Mouse (Mus musculus) ES-E14 (cell line): ENCODE measurements around the gene Rhox2e.
"Not testable (repeated sequence)": the region's sequence is repeated elsewhere in the genome, so short reads cannot be mapped to it uniquely, and the experiment has no call there.

Experiments
- CHD2 ChIP-seq: IDR thresholded peaks from 2 replicates; pipeline ENCODE4 v1.6.1; 2014; ENCODE audit warnings: mild to moderate bottlenecking, low read depth, low read length, inconsistent platforms
- HCFC1 ChIP-seq: IDR thresholded peaks from 2 replicates; pipeline ENCODE4 v1.6.1; 2012; ENCODE audit warnings: low read length, inconsistent platforms, borderline replicate concordance; ENCODE audit not compliant: insufficient read depth
- ZC3H11A ChIP-seq: IDR thresholded peaks from 2 replicates; pipeline ENCODE4 v1.6.1; 2012; ENCODE audit warnings: low read depth, mild to moderate bottlenecking, inconsistent platforms, low read length, borderline replicate concordance

DNA sequence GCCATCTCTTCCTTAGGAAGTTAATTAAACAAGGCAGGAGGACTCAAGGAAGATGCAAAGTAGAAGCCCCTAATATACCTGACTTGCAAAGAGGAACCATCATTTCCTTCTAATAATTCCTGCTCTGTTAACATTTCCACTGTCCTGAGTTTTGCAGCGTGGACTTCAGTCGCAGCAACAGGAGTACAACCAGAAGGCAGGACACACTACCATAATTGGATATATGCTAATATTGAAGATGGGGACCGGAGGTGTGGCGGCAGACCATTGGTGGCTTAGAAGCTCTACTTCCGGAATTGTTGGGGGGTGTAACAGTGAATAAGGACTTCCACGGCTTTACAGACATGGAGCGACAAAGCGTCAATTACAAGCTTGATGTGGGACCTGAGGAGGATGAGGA is at the start of gene Rhox2e:
- TF ChIP-seq ZC3H11A, CHD2, HCFC1: not testable (repeated sequence)
